Mouse (Mus musculus): Measurements from ENCODE around the gene Epop.
"Not testable (repeated sequence)": the region's sequence is repeated elsewhere in the genome, so short reads cannot be mapped to it uniquely, and the experiment has no call there.

Epop gene

DNA sequence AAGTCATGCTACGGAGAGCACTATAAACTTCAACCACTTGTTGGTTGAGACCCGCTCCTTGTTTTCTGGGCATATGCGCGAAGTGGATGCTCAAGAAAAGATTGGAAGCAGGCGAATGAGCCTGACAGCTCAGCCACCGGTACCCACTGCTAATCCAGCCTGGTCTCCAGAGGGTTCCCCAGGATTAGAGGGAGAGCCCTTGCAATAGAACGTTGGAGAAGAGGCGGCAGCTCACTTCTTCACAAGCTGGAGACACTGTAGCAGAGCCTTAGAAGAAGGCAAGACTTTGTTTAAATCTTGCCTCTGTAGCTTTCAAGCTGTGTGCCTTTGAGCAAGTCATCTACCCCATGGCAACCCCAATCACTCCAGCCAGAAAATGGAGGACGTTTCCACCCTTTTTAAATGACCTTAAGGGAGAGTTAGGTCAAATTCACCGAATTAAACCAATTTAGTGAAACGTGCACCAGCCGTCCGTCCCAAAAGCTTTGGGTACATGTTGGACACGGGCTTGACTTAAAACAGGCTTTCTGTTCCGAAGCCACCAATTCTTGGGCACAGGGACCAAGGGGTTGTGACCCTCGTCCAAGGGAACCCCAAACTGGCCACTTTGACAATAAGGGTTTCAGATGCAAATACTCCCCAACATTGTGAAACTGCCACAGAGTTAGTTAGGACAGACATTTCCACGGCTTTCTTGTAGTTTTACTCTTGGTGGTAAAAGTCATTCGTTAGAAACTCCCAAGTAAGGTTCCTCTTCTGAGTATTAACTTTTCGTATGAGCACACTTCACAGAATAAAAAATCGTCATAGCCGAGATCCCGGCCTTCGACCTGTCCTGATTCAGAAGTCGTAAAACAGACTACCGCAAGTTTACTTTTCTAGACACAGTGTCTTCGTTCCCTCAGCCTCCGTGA lies 31.5 kb upstream of the Epop start:
- no peak for DNase-seq (ENCODE audit: extremely low read depth, low read depth)

DNA sequence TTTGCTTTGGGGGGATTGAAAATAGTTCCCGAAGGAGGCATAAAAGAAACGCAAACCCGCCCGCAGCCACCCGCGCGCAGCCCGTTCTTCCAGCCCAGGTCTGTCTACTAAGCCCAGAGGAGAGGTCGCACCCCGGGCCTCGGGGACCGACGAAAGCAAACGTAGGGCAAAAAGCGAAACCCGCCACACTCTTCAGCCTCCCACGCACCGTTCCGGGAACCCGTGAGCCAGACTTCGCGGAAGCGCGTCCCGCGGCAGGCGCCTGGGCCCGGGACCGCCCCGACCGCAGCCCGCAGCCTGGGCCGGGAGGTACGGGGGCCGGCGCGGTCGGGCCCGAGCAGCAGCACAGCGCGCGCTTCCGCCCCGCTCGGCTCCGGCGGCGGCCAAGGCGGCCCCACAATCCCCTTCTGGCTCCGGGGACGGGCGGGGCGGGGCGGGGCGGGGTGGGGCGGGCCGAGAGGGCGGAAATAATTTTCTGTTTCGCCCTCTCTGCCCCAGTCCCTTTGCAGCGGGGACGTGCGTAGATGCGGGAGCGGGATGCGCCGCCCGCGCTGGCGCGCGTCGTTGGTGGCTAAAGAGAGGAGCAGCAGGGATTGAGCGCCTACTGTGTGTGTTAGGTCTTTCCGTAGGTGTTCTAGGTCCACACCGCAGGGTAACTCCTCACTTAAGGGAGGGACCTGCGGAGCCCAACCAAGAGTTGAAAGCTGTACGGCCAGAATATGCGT lies 30.6 kb upstream of the Epop start:
- peak; percentile 41 for DNase-seq (ENCODE audit: extremely low read depth, low read depth)

DNA sequence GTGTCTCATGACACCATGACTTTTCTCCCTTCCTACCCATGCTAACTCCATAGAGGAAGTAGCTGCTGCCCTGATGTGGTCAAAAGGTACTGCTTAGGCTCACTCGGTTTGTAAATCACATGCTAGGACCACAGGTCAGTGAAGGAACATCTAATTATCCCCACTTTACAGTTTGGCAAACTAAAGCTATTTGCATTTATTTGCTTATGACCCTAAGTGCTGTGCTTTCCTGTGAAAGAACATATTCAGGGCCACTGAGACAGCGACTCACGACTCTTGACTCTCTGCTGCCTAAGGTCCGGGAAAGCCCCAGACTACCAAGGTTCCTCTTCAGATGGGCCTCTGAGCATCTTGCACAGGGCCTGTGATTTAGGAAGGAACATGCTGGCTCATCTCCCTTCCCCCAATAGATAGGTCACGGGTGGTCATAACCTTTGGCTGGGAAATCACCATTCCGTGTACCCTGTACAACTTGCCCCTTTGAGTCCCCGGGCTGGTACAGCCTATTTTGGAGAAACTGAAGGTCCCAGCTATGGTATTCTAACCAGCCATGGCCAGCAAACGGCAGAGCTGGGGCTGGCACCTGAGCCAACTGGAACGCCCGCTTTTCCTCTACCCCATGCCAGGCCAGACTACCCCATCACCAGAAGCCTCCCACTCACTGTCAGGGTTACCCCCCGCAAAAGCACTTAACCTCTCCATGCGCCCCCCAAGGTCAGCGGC lies 29.9 kb upstream of the Epop start:
- DNase-seq (ENCODE audit: extremely low read depth, low read depth), result no peak

DNA sequence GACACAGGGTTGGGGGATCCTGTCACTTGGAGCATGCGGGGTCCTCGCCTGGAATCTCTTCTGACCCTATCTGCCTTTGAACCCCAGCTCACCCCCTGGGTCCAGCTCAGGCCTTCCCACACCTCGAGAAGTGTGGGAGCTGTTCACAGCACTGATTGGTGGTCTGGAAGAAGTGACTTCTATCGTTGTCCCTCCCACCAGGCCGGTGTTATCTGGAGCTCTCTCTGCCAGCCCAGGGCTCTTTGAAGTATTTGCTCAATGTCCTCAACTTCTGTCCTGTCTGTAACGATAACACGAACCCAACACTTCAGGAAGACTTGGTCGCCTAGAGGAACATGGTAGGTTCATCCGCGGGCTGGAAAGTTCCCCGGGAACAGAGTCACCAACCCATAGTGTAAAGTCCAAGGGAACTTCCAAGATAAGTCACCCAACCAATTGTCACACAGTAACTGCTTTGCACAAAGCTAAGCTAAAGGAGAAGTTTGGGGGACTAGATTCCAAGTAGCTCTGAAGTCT lies 29.3 kb upstream of the Epop start:
- peak; percentile 51 for DNase-seq (ENCODE audit: extremely low read depth, low read depth)

DNA sequence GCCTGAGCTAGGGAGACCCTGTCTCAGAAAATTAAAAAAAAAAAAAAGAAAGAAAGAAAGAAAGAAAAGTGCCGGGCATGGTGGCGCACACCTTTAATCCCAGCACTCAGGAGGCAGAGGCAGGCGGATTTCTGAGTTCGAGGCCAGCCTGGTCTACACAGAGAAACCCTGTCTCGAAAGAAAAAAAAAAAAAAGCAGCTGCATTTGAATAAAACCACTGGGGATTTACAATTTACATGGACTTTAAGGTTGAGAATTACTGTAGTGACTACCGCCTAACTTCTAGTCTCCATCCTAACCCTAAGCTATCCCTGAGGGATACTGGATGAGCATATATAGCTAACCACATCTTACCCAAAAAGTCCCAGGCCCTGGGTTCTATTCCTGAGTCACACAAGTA lies 28.5 kb upstream of the Epop start:
- DNase-seq (ENCODE audit: extremely low read depth, low read depth), result not testable (repeated sequence)

DNA sequence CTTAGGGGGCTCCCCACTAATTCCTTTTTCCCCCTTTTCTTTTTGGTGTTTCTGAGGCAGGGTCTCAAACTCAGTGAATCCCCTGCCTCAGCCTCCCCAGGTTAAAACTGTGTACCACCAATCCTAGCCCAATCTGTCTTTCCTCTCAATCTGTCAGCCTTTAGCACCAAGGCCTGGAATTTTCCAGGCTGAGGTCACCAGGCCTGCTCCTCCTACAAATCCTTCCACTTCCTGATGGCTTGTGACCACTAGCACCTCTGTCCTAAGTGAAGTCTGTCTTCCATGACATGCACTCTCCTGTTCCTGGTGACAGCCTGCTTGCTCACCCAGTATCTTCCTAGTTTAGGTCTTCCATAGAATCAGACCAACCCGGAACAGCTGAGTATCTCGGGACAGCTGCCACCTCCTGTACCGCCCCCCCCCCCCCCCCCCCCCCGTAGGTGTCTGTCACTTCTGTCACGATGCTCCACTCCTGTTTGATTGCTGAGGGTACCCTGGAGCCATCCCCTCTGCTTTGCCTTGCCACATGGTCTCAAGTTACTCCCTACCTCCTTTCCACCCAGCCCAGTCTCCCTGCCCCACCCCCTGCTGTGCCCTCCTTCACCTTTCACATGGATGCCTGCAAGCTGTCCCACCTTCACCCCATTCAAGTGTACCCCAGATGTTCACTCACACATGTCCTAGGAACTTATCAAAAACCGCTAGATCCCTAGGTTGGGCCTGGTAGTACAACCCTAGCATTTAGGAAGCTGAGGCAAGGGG lies 27.9 kb upstream of the Epop start:
- DNase-seq (ENCODE audit: extremely low read depth, low read depth), result no peak

DNA sequence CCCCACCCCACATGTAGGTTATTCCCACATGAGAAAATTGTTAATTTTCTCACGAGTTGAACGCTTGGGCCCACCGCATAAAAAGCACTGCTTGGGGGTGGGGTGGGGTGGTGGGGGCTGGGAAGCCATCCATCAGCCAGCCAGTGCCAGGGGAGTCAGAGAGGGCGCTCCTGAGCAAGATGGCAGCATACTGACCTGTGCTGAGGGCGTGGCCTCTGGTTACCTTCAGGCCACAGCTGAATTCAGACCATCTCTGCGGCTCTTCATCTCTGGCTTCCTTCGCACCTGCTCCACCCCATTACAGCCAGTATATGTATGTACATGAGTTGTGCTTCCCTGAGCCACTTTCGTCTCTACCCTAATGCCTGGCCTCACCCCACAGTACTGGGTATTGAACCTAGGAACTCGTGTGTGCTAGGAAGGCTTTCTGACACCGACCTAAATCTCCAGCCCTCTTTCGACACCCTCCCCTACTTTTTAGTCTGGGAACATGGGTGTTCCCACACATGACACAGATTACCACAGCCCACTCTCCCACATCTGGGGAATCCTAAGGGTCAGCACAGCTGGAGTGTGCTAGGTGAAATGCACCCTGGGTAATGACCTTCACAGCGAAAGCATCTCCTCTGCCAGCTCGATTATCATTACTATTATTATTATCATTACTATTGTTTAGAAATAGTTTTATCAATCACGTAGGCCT lies 26.9 kb upstream of the Epop start:
- no peak for DNase-seq (ENCODE audit: extremely low read depth, low read depth)

DNA sequence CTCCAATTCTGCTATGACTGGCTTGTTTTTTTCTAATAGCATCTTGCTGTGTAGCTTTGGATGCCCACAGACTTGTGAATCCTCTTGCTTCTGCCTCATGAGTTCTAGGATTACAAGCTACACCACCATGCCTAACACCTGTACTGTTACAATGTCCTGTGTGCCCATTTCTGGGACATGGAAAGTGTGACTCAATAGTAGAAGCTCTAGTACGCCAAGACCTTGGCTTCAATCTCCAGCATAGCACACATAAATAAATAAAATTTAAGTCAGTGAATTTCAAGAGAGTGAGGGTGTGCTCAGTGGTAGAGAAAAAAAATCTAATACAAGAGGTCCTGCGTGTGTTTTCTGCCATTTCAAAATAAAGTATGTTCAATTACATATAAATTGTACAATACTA lies 24.7 kb upstream of the Epop start:
- DNase-seq (ENCODE audit: extremely low read depth, low read depth), result no peak

DNA sequence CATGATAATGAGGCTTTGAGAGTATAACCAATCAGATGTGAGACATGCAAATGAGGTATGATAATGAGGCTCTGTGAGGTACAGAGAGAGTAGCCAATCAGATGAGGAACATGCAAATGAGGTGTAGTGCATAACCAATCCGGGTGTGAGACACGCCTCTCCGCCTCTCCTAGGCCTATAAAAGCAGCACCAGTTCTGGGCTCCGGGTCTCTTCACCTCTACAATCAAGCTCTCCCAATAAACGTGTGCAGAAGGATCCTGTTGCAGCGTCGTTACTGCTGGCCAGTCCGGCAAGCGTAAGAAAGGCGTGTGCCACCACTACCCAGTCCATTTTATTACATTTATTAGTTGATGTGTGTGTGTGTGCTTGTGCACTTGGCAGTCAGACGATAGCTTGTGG lies 23.9 kb upstream of the Epop start:
- DNase-seq (ENCODE audit: extremely low read depth, low read depth), result not testable (repeated sequence)

DNA sequence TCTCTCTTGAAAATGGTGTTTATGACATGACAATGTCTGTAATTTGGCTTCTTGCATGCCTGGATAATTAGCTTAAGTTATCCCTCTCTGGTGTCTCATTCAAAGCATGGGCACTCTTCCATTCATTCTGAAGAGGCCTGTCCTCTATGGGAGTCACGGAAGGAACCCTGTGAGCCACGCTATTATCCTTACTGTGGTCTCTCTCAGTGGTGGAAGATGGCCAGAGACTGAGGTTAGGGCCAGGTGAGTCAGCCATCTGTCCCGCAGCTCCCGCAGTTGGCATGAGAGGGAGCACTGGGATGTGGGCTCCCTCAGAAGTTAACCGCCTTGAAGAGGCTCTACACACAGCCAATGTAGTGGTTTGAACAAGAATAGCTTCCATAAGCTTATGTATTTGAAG lies 20.8 kb upstream of the Epop start:
- DNase-seq (ENCODE audit: extremely low read depth, low read depth), result no peak

DNA sequence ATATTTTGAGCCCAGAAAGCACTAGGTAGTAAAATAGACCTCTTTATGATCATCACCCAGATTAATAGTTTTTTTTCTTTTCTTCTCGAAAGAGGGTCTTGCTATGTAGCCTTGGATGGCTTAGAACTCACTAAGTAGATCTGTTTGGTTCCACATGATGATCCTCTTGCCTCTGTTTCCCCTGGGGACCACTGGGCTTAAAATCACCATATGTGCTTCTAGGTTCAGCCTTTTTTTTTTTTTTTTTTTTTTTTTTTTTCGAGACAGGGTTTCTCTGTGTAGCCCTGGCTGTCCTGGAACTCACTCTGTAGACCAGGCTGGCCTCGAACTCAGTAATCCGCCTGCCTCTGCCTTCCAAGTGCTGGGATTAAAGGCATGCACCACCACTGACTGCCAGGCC lies 19.0 kb upstream of the Epop start:
- not testable (repeated sequence) for DNase-seq (ENCODE audit: extremely low read depth, low read depth)

DNA sequence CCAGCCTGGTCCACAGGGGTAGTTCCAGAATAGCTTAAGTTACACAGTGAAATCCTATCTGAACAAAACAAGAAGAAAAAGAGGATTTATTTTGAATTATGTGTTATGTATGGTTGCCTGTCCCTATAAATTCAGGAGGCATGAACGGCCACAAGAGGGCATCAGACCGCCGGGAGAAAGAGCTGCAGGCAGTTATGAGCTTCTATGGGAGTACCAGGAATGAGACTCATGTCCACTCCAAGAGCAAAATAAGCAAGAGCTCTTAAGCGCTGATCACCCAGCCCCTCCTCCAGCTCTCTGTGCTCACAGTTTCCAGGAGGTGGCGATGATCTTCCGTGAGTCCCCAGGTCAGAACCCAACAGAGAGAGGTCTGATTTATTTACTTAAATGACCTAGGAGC lies 15.3 kb upstream of the Epop start:
- DNase-seq (ENCODE audit: extremely low read depth, low read depth), result peak; percentile 56

DNA sequence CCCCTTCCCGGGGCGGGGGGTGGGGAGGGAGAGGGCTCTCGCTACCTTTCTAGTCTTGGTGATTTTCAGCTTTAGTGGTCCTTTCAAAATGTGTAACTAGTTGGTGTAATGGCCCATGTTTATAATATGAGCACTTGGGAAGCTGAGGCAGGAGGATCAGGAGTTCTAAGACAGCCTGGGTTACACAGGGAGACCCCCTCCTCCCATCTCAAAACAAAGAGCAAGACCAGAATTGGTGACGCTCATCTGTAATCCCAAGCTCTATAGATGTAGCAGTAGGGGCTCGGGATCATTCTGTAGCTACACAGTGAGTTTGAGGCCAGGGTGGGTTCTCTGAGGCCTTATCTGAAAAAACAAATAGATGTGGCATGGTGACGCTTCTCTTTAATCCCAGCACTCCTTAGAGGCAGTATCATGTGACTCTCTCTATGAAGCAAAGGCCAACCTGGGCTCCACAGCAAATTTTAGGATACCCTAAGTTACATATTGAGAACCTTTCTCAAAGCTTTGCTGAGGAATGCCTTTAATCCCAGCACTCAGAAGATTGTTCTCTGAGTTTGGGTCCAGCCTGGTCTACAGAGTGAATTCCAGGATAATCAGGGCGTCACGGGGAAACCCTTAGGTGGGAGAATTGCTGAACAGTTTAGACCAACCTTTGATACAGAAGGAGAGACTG lies 14.0 kb upstream of the Epop start:
- DNase-seq (ENCODE audit: extremely low read depth, low read depth), result no peak

DNA sequence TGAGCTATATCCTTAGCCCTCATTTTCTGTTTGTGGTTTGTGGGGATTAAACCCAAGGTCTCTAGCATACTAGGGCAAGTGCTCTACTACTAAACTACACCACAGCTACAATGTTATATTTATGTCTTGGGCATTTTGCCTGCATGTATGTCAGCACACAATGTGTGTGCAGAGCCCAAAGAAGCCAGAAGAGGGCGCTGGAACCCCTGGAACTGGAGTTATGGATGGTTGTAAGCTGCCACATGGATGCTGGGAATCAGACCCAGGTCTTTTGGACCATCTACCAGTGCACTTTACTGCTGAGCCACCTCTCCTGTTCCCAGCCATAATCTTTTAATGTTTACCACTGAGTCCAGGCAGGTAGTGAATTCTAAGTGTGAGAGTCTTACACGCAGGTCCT lies 13.2 kb upstream of the Epop start:
- DNase-seq (ENCODE audit: extremely low read depth, low read depth), result no peak

DNA sequence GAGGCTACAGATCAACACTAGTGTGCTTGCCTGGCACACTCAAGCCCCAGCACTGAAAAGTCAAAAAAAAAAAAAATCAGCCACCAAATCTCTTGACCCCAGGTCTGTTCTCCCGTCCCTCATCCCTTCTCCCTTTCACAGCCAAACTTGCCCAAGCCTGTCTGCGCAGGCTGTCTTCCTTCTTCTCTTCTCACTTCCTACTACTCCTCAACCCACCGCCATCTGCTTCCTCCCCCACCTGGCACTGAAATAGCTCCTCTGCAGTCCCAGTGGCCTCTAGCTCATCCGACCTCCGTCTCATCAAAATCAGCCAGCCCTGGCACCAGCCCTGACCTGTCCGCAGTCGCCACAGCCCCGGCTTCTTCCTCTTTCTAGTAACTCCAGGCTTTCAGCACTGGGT lies 12.2 kb upstream of the Epop start:
- no peak for DNase-seq (ENCODE audit: extremely low read depth, low read depth)

DNA sequence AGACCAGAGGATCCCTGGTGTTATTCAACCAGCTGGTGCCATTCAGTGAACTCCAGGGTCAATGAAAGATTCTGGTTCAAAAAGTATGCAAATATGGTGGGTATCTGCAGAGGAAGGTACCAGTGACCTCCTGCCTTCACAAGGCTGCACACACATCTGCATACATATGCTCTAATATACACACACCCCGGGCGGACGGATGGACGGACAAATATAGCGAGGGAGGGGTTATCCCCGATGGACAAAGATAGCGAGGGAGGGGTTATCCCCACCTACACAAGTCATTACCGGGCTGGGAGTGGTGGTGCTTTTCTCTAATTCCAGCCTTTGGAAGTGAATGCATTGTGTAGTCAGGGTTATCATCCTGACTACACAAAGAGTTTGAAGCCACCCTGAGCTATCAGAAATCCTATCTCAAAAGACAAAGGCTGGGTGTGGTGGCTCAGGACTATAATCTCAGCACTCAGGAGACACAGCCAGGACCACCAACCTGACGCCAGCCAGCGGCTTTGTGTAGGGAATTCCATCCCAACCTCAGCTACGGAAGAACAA lies 6.0 kb upstream of the Epop start:
- DNase-seq (ENCODE audit: extremely low read depth, low read depth), result no peak

DNA sequence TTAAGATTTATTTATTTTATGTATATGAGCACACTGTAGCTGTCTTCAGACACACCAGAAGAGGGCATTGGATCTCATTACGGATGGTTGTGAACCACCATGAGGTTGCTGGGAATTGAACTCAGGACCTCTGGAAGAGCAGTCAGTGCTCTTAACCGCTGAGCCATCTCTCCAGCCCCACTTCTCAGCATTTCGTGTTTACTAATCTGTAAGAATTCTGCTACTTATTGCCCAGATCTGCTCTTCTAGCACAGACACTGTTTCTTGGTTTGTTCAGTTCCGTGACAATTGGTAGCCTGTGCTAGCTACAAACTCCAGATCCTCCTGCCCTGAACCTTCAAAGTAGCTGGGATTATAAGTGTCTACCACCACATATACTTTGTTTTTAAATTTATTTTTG lies 2.9 kb upstream of the Epop start:
- DNase-seq (ENCODE audit: extremely low read depth, low read depth), result not testable (repeated sequence)

DNA sequence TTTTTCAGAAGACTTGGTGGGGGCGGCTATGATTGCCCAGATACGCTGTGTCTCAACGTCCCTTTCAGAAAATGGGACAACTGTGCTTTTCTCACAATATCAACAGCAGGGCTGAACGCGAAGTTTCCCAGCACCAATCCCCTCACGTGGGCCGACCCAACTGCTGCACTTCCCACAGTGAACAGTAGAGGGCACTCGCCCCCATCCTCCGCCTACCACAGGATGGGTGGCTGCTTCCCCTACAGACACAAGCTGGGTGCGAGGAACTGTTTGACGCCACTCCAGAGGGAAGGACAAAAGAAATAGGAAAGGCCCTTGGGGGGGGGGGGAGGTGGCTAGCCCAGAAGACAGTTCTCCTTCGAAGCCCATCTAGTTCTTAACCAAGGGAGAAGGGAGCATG lies 2.4 kb upstream of the Epop start:
- peak; percentile 28 for DNase-seq (ENCODE audit: extremely low read depth, low read depth)

DNA sequence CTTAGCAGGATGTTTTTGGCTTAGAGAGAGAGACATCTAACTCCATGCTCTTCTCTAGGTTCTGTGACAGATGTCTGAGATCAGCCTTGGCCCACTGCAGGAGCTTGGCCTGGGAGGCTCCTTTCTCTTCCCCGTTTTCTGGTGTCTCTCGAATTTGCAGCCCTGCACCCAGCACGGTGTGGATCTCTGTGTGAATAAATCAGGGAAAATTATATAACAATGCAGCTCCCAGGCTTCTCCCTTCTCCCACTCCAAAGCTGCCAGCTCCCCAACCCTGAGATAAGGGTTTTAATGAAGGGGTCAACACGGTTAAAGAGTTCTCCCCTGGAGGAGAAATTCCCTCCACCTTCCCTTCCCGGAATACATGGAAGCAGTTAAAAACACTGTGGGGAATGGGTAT lies 2.0 kb upstream of the Epop start:
- no peak for DNase-seq (ENCODE audit: extremely low read depth, low read depth)

DNA sequence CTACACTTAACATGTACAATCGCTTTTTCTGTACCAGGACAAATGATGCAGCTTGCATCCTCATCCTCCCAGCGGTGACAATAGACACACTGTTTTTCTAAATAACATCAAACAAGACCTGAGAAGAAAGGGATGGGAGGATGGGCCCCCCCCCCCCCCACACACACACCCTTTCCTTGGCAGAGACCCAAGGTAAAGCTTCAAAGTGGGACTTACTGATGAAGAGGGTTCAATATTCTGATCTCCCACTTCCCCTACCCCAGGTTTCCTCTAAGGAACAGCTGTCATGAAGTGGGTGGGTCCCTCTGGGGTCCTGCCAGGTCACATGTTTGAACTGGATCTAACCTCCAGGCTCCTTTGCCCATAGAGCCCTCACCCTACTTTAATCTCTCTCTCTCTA lies 1.5 kb upstream of the Epop start:
- DNase-seq (ENCODE audit: extremely low read depth, low read depth), result no peak

Data from MEL-GATA-1-ER (cell line).